Mouse (Mus musculus) liver, embryonic 14.5 days (tissue): Measurements from ENCODE around the gene Afdn.

ENCODE experiments used
- CTCF ChIP-seq: IDR thresholded peaks from 2 replicates; pipeline ENCODE4 v1.5.1; 2016; ENCODE audit warnings: antibody characterized with exemption, low read depth, control low read depth
- EP300 ChIP-seq: IDR thresholded peaks from 2 replicates; pipeline ENCODE4 v1.6.1; 2016; ENCODE audit warnings: antibody characterized with exemption, low read depth

- TF ChIP-seq CTCF: no peak
- no peak for TF ChIP-seq EP300
Observed at GRCm38 (mm10) chr17:13716336-13716735, 44.0 kb upstream of the Afdn start.
